Mouse (Mus musculus) right cerebral cortex, postnatal 25 days (tissue): ENCODE measurements around the gene Rem1.

ENCODE experiments used
- DNase-seq: peaks from one replicate; pipeline ENCODE4 v3.0.0; 2022

Gene Rem1

GRCm38 (mm10) chr2:152678925-152679324 is 52.2 kb downstream of the Rem1 start:
- no peak for DNase-seq

GRCm38 (mm10) chr2:152679701-152680355 is 53.1 kb downstream of the Rem1 start:
- DNase-seq: no peak

- DNase-seq: no peak
These were observed 56.3 kb downstream of the Rem1 start for GRCm38 (mm10) chr2:152683086-152683485.
